Mouse (Mus musculus): ENCODE measurements around the gene Sept7. TPM values are rescaled to one million over a fixed set of nuclear protein-coding genes. Genes with fewer than 3 reads are reported as not detected.
"Not testable (repeated sequence)": the region's sequence is repeated elsewhere in the genome, so short reads cannot be mapped to it uniquely, and the experiment has no call there.

The Sept7 gene
- polyA plus RNA-seq, 1 experiment from 2014 or later = 256 TPM

- H3K36me3 ChIP-seq; H3K9me3 ChIP-seq; H3K27me3 ChIP-seq; H3K4me1 ChIP-seq (replicated peaks); H3K9ac ChIP-seq (replicated peaks); H3K4me3 ChIP-seq (replicated peaks); ATAC-seq; H3K27ac ChIP-seq; H3K4me2 ChIP-seq (replicated peaks): not testable (repeated sequence)
- 84% methylated on average over 5 of the region's 5 CpGs for WGBS
These were observed 10.5 kb upstream of the Sept7 start for GRCm38 (mm10) chr9:25241783-25242182.

GRCm38 (mm10) chr9:25242266-25242665 lies 10.0 kb upstream of the Sept7 start:
- no peak overlapping the region for H3K9ac ChIP-seq (replicated peaks)
- no peak for ATAC-seq
- no peaks in the 10 kb centered on the region for H3K36me3 ChIP-seq
- no peak overlapping the region for H3K4me3 ChIP-seq (replicated peaks)
- no peak overlapping the region for H3K27ac ChIP-seq
- no peaks in the 10 kb centered on the region for H3K4me1 ChIP-seq (replicated peaks)
- H3K9me3 ChIP-seq = no peaks in the 10 kb centered on the region
- 96% methylated on average over 3 of the region's 3 CpGs for WGBS
- no peaks in the 10 kb centered on the region for H3K27me3 ChIP-seq
- no peak overlapping the region for H3K4me2 ChIP-seq (replicated peaks)

GRCm38 (mm10) chr9:25243926-25244657 lies 8.1 kb upstream of the Sept7 start:
- H3K9me3 ChIP-seq = no peaks in the 10 kb centered on the region
- no peak overlapping the region for H3K27ac ChIP-seq
- no peak overlapping the region for H3K4me2 ChIP-seq (replicated peaks)
- H3K27me3 ChIP-seq = no peaks in the 10 kb centered on the region
- ATAC-seq = no peak
- H3K4me1 ChIP-seq (replicated peaks) = no peaks in the 10 kb centered on the region
- 83% methylated on average over 4 of the region's 4 CpGs for WGBS
- no peak overlapping the region for H3K4me3 ChIP-seq (replicated peaks)
- H3K36me3 ChIP-seq = no peaks in the 10 kb centered on the region
- H3K9ac ChIP-seq (replicated peaks) = no peak overlapping the region

DNA sequence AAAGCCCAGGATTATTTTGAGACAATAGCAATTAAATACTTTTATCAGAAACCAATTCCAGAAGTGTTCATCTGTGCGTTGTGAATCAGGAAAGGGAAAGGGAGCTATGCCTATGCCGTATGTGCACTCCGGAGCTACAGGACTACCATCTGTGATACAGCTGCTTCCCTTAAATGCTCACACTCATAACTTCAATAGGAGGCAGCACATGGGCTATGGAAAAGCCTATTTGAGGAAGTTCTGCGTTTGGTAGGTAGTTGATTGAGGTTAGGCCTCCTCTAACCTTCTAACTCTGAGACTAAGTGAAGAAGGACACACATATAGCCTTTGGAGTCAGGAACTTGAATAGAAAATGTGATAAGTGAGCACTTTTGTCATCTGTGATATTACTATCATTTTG lies 7.1 kb upstream of the Sept7 start:
- WGBS = 84% methylated on average over 4 of the region's 4 CpGs
- ATAC-seq = no peak
- Histone ChIP-seq H3K4me3 (replicated peaks) (no peak overlapping the region), H3K9me3 (no peaks in the 10 kb centered on the region), H3K4me2 (replicated peaks) (no peak overlapping the region), H3K4me1 (replicated peaks) (no peaks in the 10 kb centered on the region), H3K9ac (replicated peaks) (no peak overlapping the region), H3K36me3 (no peaks in the 10 kb centered on the region), H3K27me3 (no peaks in the 10 kb centered on the region), H3K27ac (no peak overlapping the region)

DNA sequence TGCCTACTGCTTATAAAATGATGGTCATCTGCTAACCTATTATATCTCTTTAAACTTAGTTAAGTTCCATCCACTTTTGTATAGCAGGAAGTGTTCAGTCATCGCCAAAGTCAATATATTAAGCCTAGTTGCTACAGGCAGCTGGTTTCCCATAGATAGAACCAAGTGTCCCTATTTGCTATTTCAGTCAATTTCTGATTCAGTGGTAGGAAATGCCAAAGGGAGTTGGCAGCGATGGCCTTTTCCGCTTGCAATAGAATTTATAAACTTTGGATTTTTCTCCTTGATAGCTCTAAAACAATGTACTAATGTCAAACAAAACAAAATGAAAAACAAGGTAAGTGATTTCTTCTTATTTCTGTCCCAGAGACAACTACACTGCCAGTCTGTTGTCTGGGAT lies 5.7 kb upstream of the Sept7 start:
- Histone ChIP-seq H3K4me1 (replicated peaks) (peaks cover 9% of the 10 kb centered on the region), H3K4me2 (replicated peaks) (no peak overlapping the region), H3K9me3 (no peaks in the 10 kb centered on the region), H3K36me3 (no peaks in the 10 kb centered on the region), H3K4me3 (replicated peaks) (no peak overlapping the region), H3K27ac (no peak overlapping the region), H3K9ac (replicated peaks) (no peak overlapping the region), H3K27me3 (no peaks in the 10 kb centered on the region)
- 97% methylated on average over 3 of the region's 3 CpGs for WGBS
- no peak for ATAC-seq

GRCm38 (mm10) chr9:25251174-25251573 lies 1.1 kb upstream of the Sept7 start:
- whole genome bisulfite sequencing = 10% methylated on average over 6 of the region's 6 CpGs
- ATAC-seq = no peak
- peak overlapping the region; percentile 98 for H3K4me3 ChIP-seq (replicated peaks)
- peak overlapping the region; percentile 98 for H3K9ac ChIP-seq (replicated peaks)
- peak overlapping the region; percentile 73 for H3K4me2 ChIP-seq (replicated peaks)
- H3K27ac ChIP-seq = peak overlapping the region; percentile 99
- peaks cover 34% of the 10 kb centered on the region for H3K4me1 ChIP-seq (replicated peaks)
- H3K27me3 ChIP-seq = no peaks in the 10 kb centered on the region
- no peaks in the 10 kb centered on the region for H3K9me3 ChIP-seq
- no peaks in the 10 kb centered on the region for H3K36me3 ChIP-seq

- H3K36me3 ChIP-seq = no peaks in the 10 kb centered on the region
- peaks cover 34% of the 10 kb centered on the region for H3K4me1 ChIP-seq (replicated peaks)
- H3K9ac ChIP-seq (replicated peaks) = peak overlapping the region; percentile 98
- under 1% methylated on average over 41 of the region's 41 CpGs for WGBS
- H3K27ac ChIP-seq = peak overlapping the region; percentile 99
- H3K4me2 ChIP-seq (replicated peaks) = peak overlapping the region; percentile 73
- no peaks in the 10 kb centered on the region for H3K9me3 ChIP-seq
- no peaks in the 10 kb centered on the region for H3K27me3 ChIP-seq
- peak overlapping the region; percentile 98 for H3K4me3 ChIP-seq (replicated peaks)
- ATAC-seq = peak; percentile 89
These were observed 492 bp upstream of the Sept7 start for GRCm38 (mm10) chr9:25251611-25252282.

DNA sequence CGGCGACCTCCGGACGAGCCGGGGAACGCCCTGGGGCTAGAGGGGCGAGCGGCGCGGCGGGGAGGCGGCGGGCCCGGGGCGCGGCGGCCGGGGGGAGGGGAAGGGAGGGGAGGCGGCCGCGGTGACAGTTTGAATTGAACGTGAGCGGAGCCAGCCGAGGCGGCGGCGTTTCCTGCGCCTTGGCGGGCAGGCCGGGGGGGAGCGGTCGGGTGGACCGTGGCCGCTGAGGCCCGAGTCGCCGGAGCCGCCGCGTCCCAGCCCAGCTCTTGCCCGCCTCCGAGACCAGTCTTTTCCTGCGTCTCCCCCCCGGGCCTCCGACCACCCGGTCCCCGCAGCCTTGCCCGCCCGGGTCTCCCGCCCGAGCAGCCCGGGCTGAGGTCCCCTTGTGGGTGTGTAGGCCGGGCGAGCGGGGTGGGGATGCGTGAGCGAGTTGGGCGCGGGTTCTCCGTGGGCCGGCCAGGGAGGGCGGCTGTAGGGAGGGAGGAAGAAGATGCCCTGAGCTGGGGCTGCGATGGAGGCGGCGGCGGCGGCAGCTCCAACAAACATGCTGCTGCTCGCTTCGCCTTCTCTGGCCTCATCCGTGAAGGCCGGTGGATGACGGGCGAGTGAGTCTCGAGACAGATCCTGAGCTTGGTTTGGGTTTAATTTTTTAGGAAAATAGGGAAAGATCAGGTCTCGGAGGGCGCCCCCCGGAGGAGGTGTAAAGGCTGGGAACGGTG lies 679 bp downstream of the Sept7 start:
- peak; percentile 61 for ATAC-seq
- peak overlapping the region; percentile 98 for H3K4me3 ChIP-seq (replicated peaks)
- no peaks in the 10 kb centered on the region for H3K27me3 ChIP-seq
- H3K4me2 ChIP-seq (replicated peaks) = peak overlapping the region; percentile 55
- no peaks in the 10 kb centered on the region for H3K36me3 ChIP-seq
- peak overlapping the region; percentile 98 for H3K9ac ChIP-seq (replicated peaks)
- H3K9me3 ChIP-seq = no peaks in the 10 kb centered on the region
- peak overlapping the region; percentile 99 for H3K27ac ChIP-seq
- WGBS = under 1% methylated on average over 57 of the region's 78 CpGs
- peaks cover 34% of the 10 kb centered on the region for H3K4me1 ChIP-seq (replicated peaks)

DNA sequence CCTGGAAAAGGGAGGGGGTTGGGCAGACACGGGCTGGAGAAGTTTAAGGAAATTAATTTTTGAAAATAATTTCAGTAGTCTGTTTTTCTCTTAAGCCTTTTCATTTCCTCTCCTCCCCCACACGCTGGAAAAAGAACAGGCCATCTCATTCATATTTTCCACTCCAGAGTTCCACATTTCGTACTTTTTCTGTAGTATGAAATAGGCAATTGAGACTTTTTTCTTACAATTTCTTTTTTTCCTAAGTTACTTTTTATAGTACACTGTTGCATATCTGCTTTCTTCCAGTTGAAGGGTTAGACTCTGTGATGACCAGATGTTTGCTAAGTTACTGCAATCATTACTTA lies 1.2 kb downstream of the Sept7 start:
- ATAC-seq = no peak
- 13% methylated on average over 3 of the region's 3 CpGs for WGBS

DNA sequence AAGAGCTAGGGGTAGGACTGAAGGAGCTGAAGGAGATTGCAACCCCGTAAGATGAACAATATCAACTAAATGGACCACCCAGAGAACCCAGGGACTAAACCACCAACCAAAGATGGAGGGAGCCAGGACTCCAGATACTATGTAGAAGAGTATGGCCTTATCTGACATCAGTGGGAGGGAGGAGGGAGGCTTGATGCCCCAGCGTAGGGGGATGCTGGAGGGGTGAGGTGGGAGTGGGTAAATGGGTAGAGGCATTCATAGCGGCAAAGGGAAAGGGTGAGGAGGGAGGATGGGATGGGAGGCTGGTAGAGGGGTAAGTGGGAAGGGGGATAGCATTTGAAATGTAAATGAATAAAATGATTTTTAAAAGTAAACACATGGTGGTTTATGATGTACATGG lies 8.2 kb downstream of the Sept7 start:
- ATAC-seq = no peak
- Histone ChIP-seq H3K9ac (replicated peaks) (no peak overlapping the region), H3K9me3 (no peaks in the 10 kb centered on the region), H3K4me2 (replicated peaks) (no peak overlapping the region), H3K36me3 (peaks cover 2% of the 10 kb centered on the region; the same call in 1 of the 2 replicates), H3K27ac (no peak overlapping the region), H3K4me1 (replicated peaks) (peaks cover 4% of the 10 kb centered on the region), H3K27me3 (no peaks in the 10 kb centered on the region), H3K4me3 (replicated peaks) (no peak overlapping the region)
- WGBS = 89% methylated on average over 3 of the region's 3 CpGs

More for the DNA sequence above, 1.2 kb downstream of the Sept7 start:
- Histone ChIP-seq H3K9me3 (no peaks in the 10 kb centered on the region), H3K4me2 (replicated peaks) (peak overlapping the region; percentile 55), H3K4me3 (replicated peaks) (peak overlapping the region; percentile 98), H3K27ac (peak overlapping the region; percentile 99), H3K4me1 (replicated peaks) (peaks cover 34% of the 10 kb centered on the region), H3K27me3 (no peaks in the 10 kb centered on the region), H3K9ac (replicated peaks) (peak overlapping the region; percentile 98), H3K36me3 (no peaks in the 10 kb centered on the region)

- Histone ChIP-seq H3K9ac (replicated peaks) (no peak overlapping the region), H3K27ac (no peak overlapping the region), H3K4me1 (replicated peaks) (no peaks in the 10 kb centered on the region), H3K27me3 (no peaks in the 10 kb centered on the region), H3K4me2 (replicated peaks) (no peak overlapping the region), H3K36me3 (peaks cover 3% of the 10 kb centered on the region; the same call in 1 of the 2 replicates), H3K9me3 (no peaks in the 10 kb centered on the region), H3K4me3 (replicated peaks) (no peak overlapping the region)
- no peak for ATAC-seq
These were observed 8.7 kb downstream of the Sept7 start for GRCm38 (mm10) chr9:25260979-25261378.

DNA sequence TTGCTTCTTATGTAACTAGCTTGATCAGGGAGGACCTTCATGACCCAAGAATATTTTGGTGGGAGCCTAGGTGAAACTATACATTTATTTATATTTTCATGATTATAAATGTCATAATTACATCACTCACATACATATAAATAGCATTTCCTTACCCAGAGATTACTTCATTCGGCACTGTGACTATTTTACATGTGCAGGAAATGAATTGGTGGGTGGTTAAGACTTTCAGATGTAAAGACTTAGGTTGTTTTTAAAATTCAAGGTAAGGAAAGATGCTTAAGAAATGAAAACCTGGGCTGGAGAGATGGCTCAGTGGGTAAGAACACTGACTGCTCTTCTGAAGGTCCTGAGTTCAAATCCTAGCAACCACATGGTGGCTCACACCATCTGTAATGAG lies 9.8 kb downstream of the Sept7 start:
- ATAC-seq = no peak
- peaks cover 7% of the 10 kb centered on the region; the same call in 1 of the 2 replicates for H3K36me3 ChIP-seq
- WGBS = 94% methylated on average over 1 of the region's 1 CpGs

More for the DNA sequence above, 9.8 kb downstream of the Sept7 start:
- Histone ChIP-seq H3K4me1 (replicated peaks) (no peaks in the 10 kb centered on the region), H3K4me2 (replicated peaks) (no peak overlapping the region), H3K4me3 (replicated peaks) (no peak overlapping the region), H3K9me3 (no peaks in the 10 kb centered on the region), H3K9ac (replicated peaks) (no peak overlapping the region), H3K27ac (no peak overlapping the region), H3K27me3 (no peaks in the 10 kb centered on the region)
